Mouse (Mus musculus) cerebellum, postnatal 10 days (tissue): ENCODE measurements around the gene Sh3bp5.
A peak's percentile ranks its signal among the peaks of the same experiment; 100 is the strongest.

ENCODE experiments used
- DNase-seq, 2 experiments: peaks; one replicate each; pipeline ENCODE4 v3.0.0; 2021; ENCODE audit warnings: mixed read lengths in 2 of 2

Gene Sh3bp5

DNA sequence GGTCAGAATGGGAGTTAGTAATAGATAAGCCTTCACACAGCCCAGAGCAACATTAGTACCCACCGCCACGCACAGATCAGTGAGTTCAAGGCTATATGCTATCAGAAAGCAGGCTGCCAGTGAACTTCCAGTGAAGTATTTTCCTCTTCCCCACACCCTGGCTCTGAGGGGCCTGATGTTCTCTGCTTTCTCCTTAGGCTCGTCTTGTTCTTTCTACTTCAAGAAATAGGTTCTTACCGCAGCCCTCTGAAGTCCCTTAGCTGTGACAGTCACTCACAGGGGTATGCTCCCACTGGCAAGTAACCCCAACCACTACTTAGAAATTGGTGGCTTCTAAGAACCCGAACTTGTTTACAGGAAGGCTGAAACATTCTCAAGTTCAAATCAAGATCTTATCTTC lies 2.8 kb downstream of the Sh3bp5 start:
- no peak for DNase-seq

DNA sequence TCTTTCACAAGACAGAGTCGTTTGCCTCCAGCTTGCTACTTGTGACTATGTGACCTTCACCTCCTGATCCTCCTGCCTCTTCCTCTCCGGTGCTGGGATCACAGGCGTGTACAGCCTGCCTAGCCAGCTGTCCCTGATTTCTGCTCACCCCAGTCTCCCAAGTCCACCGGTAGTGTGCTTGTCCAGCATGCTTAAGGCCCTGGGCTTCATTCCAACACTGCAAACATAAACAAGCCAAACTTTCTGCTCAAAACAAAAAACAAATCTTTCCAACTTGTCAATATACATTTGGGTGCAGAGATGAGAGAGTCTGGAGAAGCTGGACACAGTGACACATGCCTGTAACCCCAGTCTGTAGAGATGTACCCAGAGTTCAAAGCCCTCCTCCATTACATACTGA lies 3.5 kb downstream of the Sh3bp5 start:
- no peak for DNase-seq

DNA sequence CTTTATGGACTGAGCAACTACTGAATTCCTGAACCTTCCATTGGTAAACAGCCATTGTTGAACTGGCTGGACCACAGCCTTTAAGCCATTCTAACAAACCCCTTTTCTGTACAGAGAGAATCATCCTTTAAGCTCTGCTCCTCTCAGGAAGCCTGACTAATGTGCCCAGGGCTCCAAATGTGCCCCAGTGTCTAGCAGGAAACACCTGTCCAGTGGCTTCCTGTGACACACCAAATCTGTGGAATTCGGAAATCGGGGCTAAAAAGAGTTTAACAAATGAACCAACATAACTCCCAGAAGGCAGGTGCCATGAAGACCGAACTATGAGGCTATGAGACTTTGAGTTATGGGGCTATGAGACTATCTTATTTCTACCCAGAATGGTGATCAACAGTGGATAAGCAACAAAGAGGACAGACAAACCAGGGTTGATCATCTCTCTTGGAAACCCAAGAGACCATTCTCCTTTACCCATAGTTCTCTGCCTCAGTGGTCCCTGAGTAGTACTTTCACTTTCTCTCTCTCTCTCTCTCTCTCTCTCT lies 4.0 kb downstream of the Sh3bp5 start:
- DNase-seq: no peak

DNA sequence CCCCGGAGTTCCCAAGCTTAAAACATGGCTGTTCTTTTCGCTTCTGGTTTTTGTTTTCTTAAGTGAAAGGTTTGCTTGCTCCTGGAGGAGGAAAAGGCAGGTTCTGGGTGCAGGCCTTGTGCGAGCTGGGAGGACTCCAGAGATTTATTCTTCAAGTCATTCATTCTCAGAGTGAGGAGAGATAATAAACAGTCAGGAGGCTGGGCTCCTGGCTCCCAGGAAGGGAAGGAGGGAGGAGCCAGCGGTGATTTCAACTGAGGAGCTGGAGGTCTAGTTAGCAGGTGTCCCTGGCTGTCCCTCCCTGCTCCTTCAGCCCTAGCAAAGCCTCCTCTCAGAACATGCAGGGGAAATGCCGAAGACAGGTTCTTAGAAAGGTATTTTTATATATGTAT lies 6.9 kb downstream of the Sh3bp5 start:
- no peak for DNase-seq

DNA sequence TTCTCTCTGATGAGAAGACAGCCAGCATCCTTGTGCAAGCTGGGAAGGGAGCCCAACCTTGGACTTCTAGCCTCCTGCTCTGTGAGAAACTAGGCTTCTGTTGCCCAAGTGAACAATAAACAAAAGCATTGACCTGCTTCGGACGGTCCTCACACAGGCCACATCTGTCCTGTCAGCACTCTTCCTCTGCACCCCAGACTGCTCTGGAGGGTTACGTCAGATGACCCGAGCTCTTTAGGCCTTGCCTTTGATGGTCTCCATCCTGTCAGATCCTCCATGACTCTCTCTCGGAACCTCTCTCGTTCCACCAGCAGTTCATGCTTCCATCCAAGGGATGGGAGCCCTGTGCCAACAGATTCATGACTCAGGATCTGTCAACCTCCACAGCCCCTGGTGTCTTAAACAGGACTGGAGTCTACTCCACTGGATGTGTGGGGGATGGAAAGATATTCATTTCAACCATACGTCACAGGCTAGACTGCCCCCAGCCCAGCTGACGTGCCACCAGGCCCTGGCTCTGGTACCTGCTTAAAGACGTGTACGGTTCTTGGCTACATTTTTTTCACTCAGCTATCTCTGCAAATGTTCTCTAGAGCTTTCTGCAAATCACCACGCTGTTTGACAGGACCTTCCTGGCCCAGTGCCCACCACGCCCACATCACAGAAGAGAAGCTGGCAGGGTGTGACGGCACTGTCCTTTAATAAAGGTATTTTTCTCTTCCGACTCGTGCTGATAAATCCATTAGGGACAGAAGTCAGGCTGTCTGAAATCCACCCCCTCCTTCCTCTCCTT lies 7.5 kb downstream of the Sh3bp5 start:
- peak; percentile 82 to 83 for DNase-seq

DNA sequence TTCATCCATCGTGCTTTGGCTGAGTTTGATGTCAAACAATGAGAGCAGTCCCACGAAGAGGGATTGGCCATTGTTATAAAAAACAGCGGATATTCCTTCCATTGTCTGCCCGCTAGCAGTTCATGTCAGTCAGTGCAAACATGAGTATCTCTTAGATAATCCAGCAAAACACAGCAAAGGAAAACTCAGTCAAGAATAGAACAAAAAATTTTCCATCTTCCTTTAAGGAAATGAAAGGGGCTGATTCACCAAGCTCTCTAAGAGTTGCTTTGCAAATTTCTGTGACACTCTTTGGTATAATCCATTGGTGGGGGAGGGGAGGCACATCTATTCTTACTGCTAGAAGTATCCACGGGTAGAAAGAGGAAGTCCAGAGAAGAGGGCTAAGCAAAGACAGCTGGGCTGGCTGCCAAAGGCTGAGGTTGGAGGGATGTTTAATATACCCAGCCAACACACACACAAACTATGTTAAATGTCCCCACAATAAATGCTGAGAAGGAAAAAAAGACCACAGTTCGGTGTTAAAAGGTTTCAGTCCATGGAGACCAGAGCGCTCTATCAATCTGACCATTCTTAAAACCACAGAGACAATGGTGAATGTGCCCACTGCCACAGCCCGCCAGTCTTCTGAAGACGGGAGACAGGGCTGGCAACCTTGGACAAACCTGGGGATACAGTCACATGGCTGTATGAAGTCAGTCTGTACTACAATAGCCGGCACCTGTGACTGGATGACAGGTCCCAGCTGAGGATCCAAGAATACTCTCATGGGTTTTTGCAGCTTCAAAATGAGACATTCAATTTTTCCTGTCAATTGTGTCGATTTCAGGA lies 12.7 kb downstream of the Sh3bp5 start:
- DNase-seq: peak; percentile 56 to 58

DNA sequence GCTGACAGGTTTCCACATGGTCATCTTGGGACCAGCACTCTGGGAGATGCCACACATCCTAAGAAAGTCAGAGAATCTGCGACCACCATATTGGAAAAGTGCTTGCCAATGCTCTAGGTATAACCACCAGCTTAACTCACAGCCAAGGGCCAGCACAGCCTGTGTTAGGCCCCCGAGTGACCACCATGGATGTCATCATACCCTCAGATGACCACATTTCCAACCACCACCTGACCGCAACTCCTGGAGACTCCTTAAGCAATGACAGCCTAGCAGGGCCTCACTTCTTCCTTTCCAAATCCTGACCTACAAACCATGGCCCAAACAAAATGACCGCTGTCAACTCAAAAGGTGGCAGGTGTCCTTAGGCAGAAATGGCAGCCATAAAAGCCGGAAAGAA lies 13.5 kb downstream of the Sh3bp5 start:
- no peak for DNase-seq

DNA sequence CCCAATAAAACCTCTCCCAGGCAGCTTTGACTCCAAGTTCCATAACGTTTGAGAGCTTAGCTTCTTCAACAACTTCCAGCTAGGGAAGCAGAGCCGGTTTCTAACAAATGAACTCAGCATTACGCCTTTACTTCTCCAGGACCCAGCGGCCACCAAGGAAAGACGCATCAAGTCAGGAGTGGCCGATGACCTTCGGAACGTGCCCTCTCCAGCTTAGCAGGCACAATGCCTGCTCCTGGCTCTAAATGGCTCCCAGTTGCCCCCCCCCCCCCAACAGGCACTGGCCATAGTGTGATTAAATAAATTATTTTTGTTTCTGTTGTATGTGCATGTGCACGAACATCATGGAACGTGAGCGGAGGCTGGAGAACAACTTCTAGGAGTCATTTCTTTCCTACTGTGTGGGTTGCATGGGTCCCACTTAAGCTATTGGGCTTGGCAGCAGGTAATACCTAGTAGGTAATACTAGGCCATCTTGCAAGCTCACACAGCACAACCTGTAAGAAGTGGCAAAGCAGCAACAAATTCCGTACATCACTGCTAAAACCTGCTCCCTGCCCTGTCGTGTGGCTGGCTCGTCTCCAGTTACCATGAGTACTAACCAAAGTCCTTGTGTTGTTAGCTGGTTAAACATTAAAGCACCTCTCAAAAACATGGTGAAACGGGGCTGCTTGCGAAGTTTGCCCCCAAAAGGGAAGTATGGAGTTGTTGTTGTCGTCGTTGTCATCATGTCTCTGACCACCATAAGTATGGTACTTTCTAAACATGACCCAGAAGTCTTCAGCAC lies 14.2 kb downstream of the Sh3bp5 start:
- DNase-seq: no peak

DNA sequence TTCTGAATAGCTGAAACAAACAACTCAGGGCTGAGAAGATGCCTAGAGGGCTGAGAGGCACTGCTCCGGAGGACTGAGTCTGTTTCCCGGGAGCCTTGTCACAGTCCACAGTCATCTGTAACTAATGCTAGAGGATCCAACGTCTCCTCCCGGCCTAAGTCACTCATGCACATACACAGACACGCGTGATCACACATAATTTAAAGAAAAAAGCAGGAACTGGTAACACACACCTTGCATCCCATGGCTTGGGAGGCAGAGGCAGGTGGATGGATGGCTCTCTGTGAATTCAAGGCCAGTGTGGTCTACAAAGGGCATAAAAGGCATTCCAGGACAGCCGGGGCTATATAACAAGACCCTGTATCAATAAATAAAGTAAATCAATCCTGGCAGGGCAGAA lies 14.9 kb downstream of the Sh3bp5 start:
- DNase-seq: no peak

DNA sequence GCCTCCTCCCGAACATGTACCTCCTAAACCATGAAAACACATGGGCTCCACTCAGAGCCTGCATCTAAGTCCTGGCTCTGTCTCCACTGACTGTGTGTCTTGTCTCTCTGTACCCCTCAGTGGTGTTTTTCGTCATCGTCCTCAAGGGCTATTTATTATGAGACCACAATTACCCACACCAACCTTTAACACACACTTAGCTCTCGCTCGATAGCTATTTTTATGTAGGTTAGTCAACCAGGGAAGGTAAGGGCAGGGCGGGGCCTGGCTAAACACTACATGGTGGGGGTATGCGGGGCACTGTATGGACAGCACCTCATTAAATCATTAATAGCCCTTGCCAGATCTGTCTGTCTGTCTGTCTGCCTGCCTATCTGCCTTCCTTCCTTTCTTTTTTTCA lies 15.3 kb downstream of the Sh3bp5 start:
- DNase-seq: no peak

DNA sequence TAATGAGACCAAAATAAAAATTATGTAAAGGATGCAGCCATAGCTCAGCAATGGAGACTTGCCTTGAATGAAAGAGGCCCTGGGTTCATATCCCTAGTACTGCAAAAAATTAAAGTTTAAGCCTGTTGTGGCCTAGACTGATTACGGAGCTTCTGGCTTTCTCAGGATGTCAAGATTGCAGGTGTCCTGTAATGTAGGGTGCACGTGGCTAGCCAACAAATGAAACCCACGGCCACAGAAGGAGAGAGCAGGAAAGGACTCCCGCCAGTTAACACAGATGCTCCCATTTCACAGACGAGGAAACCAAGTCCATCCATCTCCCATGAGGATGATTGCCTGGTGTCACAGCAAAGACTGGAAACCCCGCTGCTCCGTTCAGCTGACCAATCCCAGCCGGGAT lies 15.7 kb downstream of the Sh3bp5 start:
- DNase-seq: no peak

DNA sequence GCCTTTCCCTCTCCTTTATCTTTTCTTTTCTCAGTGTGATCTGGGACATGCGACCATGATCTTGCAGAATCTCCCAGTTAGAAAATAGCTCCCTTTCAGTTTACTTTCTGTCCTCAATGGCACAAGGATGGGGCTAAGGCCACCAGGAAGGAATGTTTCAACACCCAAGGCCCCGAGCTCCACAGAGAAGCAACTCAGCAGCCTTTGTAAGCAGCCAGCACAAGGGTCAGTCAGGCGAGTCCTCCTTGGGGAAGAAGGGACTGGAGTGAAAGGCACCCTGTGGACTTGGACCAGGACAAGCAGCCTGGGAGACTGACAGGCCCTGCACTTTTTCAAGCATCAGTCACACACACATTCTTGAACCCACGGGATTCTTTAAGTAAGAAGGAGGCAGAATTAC lies 16.6 kb downstream of the Sh3bp5 start:
- no peak for DNase-seq

DNA sequence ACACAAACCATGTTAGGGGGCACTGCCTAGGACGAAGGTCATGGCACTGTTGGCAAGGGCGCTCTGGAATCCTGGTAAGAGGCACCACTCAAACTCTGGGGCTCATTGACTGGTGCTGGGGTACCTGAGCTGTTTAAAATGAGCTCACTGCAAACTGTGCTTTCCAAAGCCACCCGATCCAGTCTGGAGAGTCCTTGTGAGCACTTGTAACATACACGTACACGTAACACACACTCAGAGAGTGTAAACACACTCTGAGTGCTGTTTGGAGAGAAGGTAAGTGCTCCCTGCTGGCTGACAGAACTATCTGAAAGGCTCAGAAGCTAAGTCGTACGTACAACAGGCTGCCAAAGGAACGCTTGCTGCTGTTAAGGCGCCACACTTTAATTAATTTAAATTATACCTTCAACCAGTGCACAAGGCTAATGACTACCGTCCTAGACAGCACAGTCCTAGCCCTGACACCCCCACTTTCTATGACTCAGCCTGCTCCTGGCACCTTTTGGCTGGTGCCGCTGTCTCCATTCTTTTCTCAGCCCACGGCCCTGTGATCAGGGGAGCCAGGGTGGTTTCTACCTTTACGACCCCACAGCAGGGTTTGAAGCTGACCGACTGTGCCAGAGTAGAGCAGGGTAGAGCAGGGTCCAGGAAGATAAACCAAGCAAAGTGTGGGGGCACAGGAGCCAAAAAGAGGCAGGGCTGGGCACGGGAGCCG lies 18.9 kb downstream of the Sh3bp5 start:
- no peak for DNase-seq

DNA sequence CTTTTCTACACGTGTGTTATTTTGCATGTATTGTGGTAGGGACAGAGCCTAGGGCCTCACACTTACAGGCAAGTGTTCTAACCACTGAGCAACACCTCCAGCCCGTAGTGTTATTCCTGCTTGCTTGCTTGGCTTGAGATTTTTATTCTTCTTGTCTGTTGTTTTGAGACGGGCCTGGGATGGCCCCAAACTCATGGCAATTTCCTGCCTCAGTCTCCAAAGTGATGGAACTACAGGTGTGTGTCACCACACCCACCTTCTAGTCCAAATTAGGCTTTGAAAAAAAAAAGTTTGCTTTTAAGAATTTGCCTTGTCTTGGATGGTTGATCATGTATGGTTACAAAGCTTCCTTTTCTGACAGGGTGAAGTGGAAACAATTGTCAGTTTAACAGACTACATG lies 19.5 kb downstream of the Sh3bp5 start:
- no peak for DNase-seq

DNA sequence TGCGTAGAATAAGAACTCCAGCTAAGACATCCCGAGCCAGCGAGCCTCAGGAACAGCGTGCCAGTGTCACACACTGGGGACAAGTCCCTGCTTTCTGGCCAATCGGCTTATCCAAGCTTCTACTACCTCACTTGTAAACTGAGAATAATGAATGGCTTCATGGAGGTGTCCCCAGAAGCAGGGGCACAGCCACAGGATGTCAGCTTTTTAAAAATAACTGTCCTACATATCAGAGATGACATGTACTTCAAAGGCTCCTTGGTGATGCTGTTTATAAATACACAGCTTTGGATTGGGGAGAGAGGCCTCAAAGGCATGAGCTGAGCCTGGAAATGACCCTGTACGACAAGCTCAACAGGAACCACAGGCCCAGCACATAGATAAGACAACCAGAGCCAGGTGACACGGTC lies 20.9 kb downstream of the Sh3bp5 start:
- DNase-seq: no peak

DNA sequence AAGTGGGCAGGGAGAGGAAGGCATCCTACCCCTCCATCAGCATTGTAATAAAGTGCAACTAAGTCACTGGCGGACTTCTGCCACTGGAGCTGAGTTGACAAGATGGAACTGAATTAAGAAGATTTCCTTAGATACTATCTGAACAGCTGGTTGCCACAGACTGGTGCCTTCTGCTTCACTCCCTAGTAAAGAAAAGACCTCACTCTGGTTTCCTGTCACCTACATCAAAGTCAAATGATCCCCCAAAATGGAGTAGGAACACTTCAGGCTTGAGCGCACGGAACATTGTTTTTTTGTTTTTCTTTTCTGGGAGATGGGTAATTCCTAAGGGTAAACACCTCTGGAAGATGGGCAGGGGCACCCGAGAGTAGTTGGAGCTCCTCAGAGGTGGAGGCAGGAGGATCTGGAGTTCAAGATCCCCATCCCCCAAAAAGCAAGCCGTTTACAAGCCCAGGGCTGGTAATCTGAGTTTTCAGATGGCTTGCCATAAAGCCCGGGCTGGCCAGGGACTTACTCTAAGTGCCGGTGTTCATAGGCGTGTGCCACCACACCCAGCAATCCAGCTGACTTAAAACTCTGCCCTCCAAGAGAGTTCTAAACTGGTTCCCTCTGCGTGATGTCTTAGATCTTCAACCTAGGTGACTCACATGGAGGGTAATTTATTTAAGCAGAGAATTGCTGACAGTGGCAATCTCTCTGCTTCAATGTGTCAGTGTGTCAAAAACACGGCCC lies 21.5 kb downstream of the Sh3bp5 start:
- no peak for DNase-seq

DNA sequence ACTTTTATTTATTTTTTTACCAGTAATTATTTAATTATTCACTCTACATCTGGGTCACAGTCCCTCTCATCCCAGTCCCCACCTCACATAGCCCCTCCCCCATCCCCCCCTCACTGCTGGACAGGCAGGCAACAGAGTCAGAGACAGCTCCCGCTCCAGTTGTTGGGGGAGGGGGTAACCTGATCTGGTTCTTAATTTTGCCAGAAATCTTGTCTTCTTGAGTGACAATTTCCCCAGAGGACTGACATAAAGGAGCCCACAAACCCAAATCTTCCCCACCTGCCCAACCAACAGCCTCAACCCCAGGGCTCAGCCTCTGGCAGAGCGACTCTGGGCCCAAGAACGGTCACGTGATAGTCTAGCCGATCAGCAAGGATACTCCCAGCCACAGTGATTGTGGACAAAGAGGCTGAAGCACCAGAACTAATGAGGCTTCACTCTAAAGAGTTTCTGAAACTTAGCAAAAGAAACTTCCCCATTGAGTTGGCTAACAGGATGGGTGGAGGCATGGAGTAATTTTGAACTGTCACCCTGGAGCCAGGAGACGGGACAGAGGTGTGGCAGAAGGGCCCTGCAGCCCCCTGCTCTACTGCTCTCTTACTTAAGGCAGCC lies 22.3 kb downstream of the Sh3bp5 start:
- no peak for DNase-seq

DNA sequence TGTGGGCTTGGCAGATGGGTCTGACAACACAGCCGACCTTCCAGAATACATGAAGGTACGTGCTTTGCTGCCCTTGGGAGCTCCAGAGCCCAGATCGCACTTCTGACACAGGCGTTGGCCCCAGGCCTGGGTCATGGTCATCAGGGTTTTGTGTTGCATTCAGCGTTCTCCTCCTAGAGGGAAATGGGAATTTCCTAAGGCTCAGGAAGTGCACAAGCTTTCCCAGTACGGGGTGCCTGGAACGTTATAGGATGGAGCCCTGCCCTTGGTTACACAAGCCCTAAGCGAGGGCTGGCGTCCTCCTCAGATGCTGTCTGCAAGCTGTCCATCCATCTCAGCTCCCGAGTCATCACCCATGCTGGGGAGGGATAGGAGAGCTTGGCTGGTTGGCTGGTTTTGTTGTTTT lies 23.2 kb downstream of the Sh3bp5 start:
- no peak for DNase-seq

DNA sequence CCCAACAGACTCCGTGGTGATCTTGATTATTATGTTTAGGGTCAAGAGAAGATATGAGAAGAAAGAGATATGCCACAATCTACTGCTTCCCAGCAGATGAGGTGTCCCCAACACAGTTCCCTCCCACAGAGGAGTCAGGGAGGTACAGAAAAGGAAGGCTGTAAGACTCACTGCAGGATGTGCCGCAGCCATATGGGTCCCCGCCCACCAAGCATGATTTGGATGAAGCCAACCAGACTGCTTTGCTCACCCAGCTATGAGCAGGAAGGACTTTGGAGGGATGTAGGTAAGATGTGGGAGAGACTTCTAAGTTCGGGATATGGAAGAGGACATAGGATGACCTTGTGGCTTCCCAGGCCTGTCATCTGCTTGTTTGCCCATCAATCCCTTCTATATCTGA lies 25.1 kb downstream of the Sh3bp5 start:
- no peak for DNase-seq

DNA sequence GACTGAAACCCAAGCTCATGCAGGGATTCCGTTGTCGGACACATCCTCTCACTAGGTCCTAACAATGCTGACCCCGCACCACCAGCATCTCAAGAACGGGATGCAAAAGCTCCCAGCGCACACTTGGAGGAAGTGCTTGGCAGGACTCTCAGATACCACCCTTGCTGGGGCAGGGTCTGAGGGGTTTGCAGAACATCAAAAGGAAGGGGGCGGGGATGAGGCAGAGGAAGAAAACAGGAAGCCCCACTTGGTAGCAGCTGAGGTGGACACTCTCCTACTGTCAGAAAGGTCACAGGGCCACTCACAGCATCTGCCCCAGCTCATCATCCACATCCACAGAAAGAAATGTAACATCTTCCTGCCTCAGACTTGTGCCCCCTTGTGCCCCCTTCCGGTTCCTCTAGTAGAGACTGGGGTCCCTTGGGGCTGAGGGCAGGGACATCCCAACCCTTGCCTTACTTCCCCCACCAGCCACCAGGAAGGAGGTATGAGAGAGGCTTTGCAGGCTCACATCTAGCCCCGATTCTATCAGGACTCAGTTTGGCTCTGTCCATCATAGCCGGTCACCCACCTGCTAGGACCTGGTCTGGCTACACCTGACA lies 25.7 kb downstream of the Sh3bp5 start:
- DNase-seq: no peak

DNA sequence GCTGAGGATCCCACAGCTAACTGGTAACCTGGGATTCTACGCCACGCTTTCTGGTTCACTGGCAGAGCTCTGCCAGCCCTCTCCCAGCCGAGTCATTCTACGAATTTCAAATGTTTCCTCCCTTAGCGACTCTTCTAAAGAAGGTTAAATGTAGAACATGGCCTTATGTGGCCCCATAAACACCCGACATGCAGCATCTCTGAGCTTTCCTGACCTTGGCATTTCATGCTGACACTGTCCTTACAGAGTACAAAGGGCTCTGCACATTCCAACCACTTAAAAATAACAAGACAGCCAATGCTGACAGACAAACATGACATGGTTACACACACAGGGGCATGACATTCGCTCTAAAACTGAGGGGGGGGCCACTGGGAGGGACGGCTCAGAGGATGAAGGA lies 27.2 kb downstream of the Sh3bp5 start:
- DNase-seq: no peak
